Mouse (Mus musculus): Measurements from ENCODE around the gene Mrps34. TPM values are rescaled to one million over a fixed set of nuclear protein-coding genes. Genes with fewer than 3 reads are reported as not detected.

The Mrps34 gene
- polyA plus RNA-seq, 1 experiment from 2014 or later: 91.1 TPM

Other genes starting within 250 kb of the Mrps34 start
- 18.3 and 21.9 TPM in 2 replicates for gene Slc9a3r2, start 244.8 kb upstream of the Mrps34 start, polyA plus RNA-seq (2016; fragmentation: Nextera tagmentation; extraction: Ambion mirVana)
- gene Npw, start 236.7 kb upstream of the Mrps34 start, polyA plus RNA-seq (2016; fragmentation: Nextera tagmentation; extraction: Ambion mirVana): not detected in 2 replicates
- gene Zfp598, start 225.4 kb upstream of the Mrps34 start, polyA plus RNA-seq (2016; fragmentation: Nextera tagmentation; extraction: Ambion mirVana): 25.5 and 26.9 TPM in 2 replicates
- 27.8 and 33.5 TPM in 2 replicates for gene Syngr3, start 205.2 kb upstream of the Mrps34 start, polyA plus RNA-seq (2016; fragmentation: Nextera tagmentation; extraction: Ambion mirVana)
- 49.1 and 50.2 TPM in 2 replicates for gene Gfer, start 199.0 kb upstream of the Mrps34 start, polyA plus RNA-seq (2016; fragmentation: Nextera tagmentation; extraction: Ambion mirVana)
- 1.6 and 2.6 TPM in 2 replicates for gene Noxo1, start 198.9 kb upstream of the Mrps34 start, polyA plus RNA-seq (2016; fragmentation: Nextera tagmentation; extraction: Ambion mirVana)
- gene Tbl3, start 187.5 kb upstream of the Mrps34 start, polyA plus RNA-seq (2016; fragmentation: Nextera tagmentation; extraction: Ambion mirVana): 94.7 and 98.0 TPM in 2 replicates
- gene Rnf151, start 177.1 kb upstream of the Mrps34 start, polyA plus RNA-seq (2016; fragmentation: Nextera tagmentation; extraction: Ambion mirVana): 0.29 TPM in 1 of 2 replicates, not detected in the other
- gene Rps2, start 177.0 kb upstream of the Mrps34 start, polyA plus RNA-seq (2016; fragmentation: Nextera tagmentation; extraction: Ambion mirVana): 946 and 1,025 TPM in 2 replicates
- gene Ndufb10, start 170.6 kb upstream of the Mrps34 start, polyA plus RNA-seq (2016; fragmentation: Nextera tagmentation; extraction: Ambion mirVana): 195 and 201 TPM in 2 replicates
- gene Rpl3l, start 167.3 kb upstream of the Mrps34 start, polyA plus RNA-seq (2016; fragmentation: Nextera tagmentation; extraction: Ambion mirVana): not detected in 2 replicates
- 18.8 and 19.5 TPM in 2 replicates for gene Msrb1, start 158.5 kb upstream of the Mrps34 start, polyA plus RNA-seq (2016; fragmentation: Nextera tagmentation; extraction: Ambion mirVana)
- gene Hs3st6, start 142.1 kb upstream of the Mrps34 start, polyA plus RNA-seq (2016; fragmentation: Nextera tagmentation; extraction: Ambion mirVana): 1.1 and 1.7 TPM in 2 replicates
- not detected in 2 replicates for gene Meiob, start 90.8 kb upstream of the Mrps34 start, polyA plus RNA-seq (2016; fragmentation: Nextera tagmentation; extraction: Ambion mirVana)
- 24.8 and 27.1 TPM in 2 replicates for gene Hagh, start 55.0 kb upstream of the Mrps34 start, polyA plus RNA-seq (2016; fragmentation: Nextera tagmentation; extraction: Ambion mirVana)
- 17.3 and 17.7 TPM in 2 replicates for gene Fahd1, start 44.8 kb upstream of the Mrps34 start, polyA plus RNA-seq (2016; fragmentation: Nextera tagmentation; extraction: Ambion mirVana)
- 0.20 TPM in 1 of 2 replicates, not detected in the other for gene Igfals, start 29.1 kb upstream of the Mrps34 start, polyA plus RNA-seq (2016; fragmentation: Nextera tagmentation; extraction: Ambion mirVana)
- 62.9 and 64.4 TPM in 2 replicates for gene Nubp2, start 8.8 kb upstream of the Mrps34 start, polyA plus RNA-seq (2016; fragmentation: Nextera tagmentation; extraction: Ambion mirVana)
- gene Spsb3, start 8.5 kb upstream of the Mrps34 start, polyA plus RNA-seq (2016; fragmentation: Nextera tagmentation; extraction: Ambion mirVana): 47.3 and 50.7 TPM in 2 replicates
- gene Eme2, start within 50 bp of the Mrps34 start, polyA plus RNA-seq (2016; fragmentation: Nextera tagmentation; extraction: Ambion mirVana): 42.7 and 44.6 TPM in 2 replicates
- gene Nme3, start 1.4 kb downstream of the Mrps34 start, polyA plus RNA-seq (2016; fragmentation: Nextera tagmentation; extraction: Ambion mirVana): 54.9 and 63.0 TPM in 2 replicates
- 76.5 and 78.2 TPM in 2 replicates for gene Mapk8ip3, start 41.9 kb downstream of the Mrps34 start, polyA plus RNA-seq (2016; fragmentation: Nextera tagmentation; extraction: Ambion mirVana)
- gene Jpt2, start 65.6 kb downstream of the Mrps34 start, polyA plus RNA-seq (2016; fragmentation: Nextera tagmentation; extraction: Ambion mirVana): 304 and 312 TPM in 2 replicates
- 12.8 and 14.6 TPM in 2 replicates for gene Cramp1l, start 120.7 kb downstream of the Mrps34 start, polyA plus RNA-seq (2016; fragmentation: Nextera tagmentation; extraction: Ambion mirVana)
- 28.1 and 31.8 TPM in 2 replicates for gene Ift140, start 121.0 kb downstream of the Mrps34 start, polyA plus RNA-seq (2016; fragmentation: Nextera tagmentation; extraction: Ambion mirVana)
- 8.2 and 9.1 TPM in 2 replicates for gene Tmem204, start 188.5 kb downstream of the Mrps34 start, polyA plus RNA-seq (2016; fragmentation: Nextera tagmentation; extraction: Ambion mirVana)
- 42.4 and 47.5 TPM in 2 replicates for gene Telo2, start 220.9 kb downstream of the Mrps34 start, polyA plus RNA-seq (2016; fragmentation: Nextera tagmentation; extraction: Ambion mirVana)
- 0.18 TPM in 1 of 2 replicates, not detected in the other for gene Ptx4, start 225.6 kb downstream of the Mrps34 start, polyA plus RNA-seq (2016; fragmentation: Nextera tagmentation; extraction: Ambion mirVana)
- gene Clcn7, start 238.3 kb downstream of the Mrps34 start, polyA plus RNA-seq (2016; fragmentation: Nextera tagmentation; extraction: Ambion mirVana): 23.9 and 26.1 TPM in 2 replicates

Data from forebrain, embryonic 12.5 days (tissue).